Comparison of ENCODE assay signal across 34 mouse cellular contexts in genomic region chr13:70214022-70214654, GRCm38 (mm10).
DNase-seq lines count a peak whose midpoint lies in the region; ATAC-seq lines count a peak whose summit lies in the region.
"Had no signal": no experiment of that assay in that cellular context is flagged by ENCODE, and none has a peak within 500 bp of the region (broad histone marks: within the 10 kb centered on the region; RNA-seq: fewer than 3 reads in every experiment).

No protein-coding gene starts in this region.

- no peak overlapping the region for H3K9ac ChIP-seq in intestine, embryonic 15.5 days
- H3K9ac ChIP-seq in limb, embryonic 12.5 days (replicated peaks): no peak overlapping the region
- H3K9ac ChIP-seq in hindbrain, embryonic 14.5 days: no peak overlapping the region
- H3K9ac ChIP-seq: embryonic facial prominence, embryonic 13.5 days; forebrain, postnatal 0 days; heart, embryonic 15.5 days; hindbrain, embryonic 13.5 days; liver, embryonic 14.5 days; neural tube, embryonic 12.5 days had no signal

- no peak for DNase-seq in layer of hippocampus, postnatal 14 days (ENCODE audit: low spot score in 2 of 2)
- DNase-seq in frontal cortex, adult 2 months (ENCODE audit: extremely low spot score in 1 of 2, low spot score in 1 of 2): no peak
- no peak for DNase-seq in hindbrain, embryonic 14.5 days (ENCODE audit: low spot score)
- DNase-seq: adrenal gland, adult 2 months; adrenal gland, postnatal 36 days; B cell, adult 2 months; cerebellum, adult 2 months; cerebellum, postnatal 14 days; forebrain, postnatal 0 days; gastrocnemius, postnatal 14 days; heart, postnatal 36 days; kidney, postnatal 4 days; liver; lung, adult 2 months; lung, postnatal 10 days; right cerebral cortex, adult 18-20 months; thymus, adult 18-20 months; thymus, postnatal 25 days had no signal

- H3K9me3 ChIP-seq in megakaryocyte, embryonic 14.5 days: peaks cover 62% of the 10 kb centered on the region
- no peaks in the 10 kb centered on the region for H3K9me3 ChIP-seq in intestine, embryonic 15.5 days
- H3K9me3 ChIP-seq in limb, embryonic 12.5 days: no peaks in the 10 kb centered on the region
- no peaks in the 10 kb centered on the region for H3K9me3 ChIP-seq in hindbrain, embryonic 14.5 days (ENCODE audit: control insufficient read depth, low read length)
- H3K9me3 ChIP-seq: embryonic facial prominence, embryonic 13.5 days; forebrain, embryonic 10.5 days; heart, embryonic 10.5 days; heart, embryonic 15.5 days; hindbrain, embryonic 13.5 days; neural tube, embryonic 12.5 days had no signal

- 44% methylated on average over 10 of the region's 10 CpGs for WGBS in intestine, embryonic 15.5 days
- 47% methylated on average over 10 of the region's 10 CpGs for WGBS in limb, embryonic 12.5 days
- 87% methylated on average over 10 of the region's 10 CpGs for WGBS in hindbrain, embryonic 14.5 days

- H3K27me3 ChIP-seq in megakaryocyte, embryonic 14.5 days (replicated peaks): no peaks in the 10 kb centered on the region
- no peaks in the 10 kb centered on the region for H3K27me3 ChIP-seq in intestine, embryonic 15.5 days (replicated peaks)
- no peaks in the 10 kb centered on the region for H3K27me3 ChIP-seq in limb, embryonic 12.5 days
- no peaks in the 10 kb centered on the region for H3K27me3 ChIP-seq in hindbrain, embryonic 14.5 days (ENCODE audit: control insufficient read depth, insufficient read depth, low read length)
- H3K27me3 ChIP-seq: embryonic facial prominence, embryonic 13.5 days; heart, embryonic 15.5 days; hindbrain, embryonic 13.5 days; neural tube, embryonic 12.5 days had no signal

- no peak for ATAC-seq in megakaryocyte, adult 5-6 weeks (ENCODE audit: poor library complexity, severe bottlenecking)
- peak; percentile 84 for ATAC-seq in intestine, embryonic 15.5 days
- peak; percentile 60 for ATAC-seq in limb, embryonic 12.5 days (ENCODE audit: insufficient number of reproducible peaks, insufficient read depth, low FRiP score, low TSS enrichment, low read depth)
- ATAC-seq in hindbrain, embryonic 14.5 days (ENCODE audit: low FRiP score): no peak
- ATAC-seq: forebrain, postnatal 0 days; inflammation-experienced regulatory T-cells, adult 6 months had no signal

- H3K36me3 ChIP-seq in megakaryocyte, embryonic 14.5 days (replicated peaks; ENCODE audit: low read length): no peaks in the 10 kb centered on the region
- no peaks in the 10 kb centered on the region for H3K36me3 ChIP-seq in intestine, embryonic 15.5 days
- no peaks in the 10 kb centered on the region for H3K36me3 ChIP-seq in limb, embryonic 12.5 days
- H3K36me3 ChIP-seq in hindbrain, embryonic 14.5 days (replicated peaks; ENCODE audit: control insufficient read depth, insufficient read depth): no peaks in the 10 kb centered on the region
- H3K36me3 ChIP-seq: embryonic facial prominence, embryonic 13.5 days; forebrain, embryonic 10.5 days; heart, embryonic 10.5 days; heart, embryonic 15.5 days; hindbrain, embryonic 13.5 days; neural tube, embryonic 12.5 days had no signal

- H3K27ac ChIP-seq in intestine, embryonic 15.5 days: no peak overlapping the region
- H3K27ac ChIP-seq in limb, embryonic 12.5 days: 0 out of 2 replicates have a peak overlapping the region, but pooled peaks have one; percentile 53
- no peak overlapping the region for H3K27ac ChIP-seq in hindbrain, embryonic 14.5 days
- H3K27ac ChIP-seq: embryonic facial prominence, embryonic 13.5 days; forebrain, embryonic 10.5 days; heart, embryonic 10.5 days; heart, embryonic 15.5 days; hindbrain, embryonic 13.5 days; kidney, postnatal 0 days; liver, embryonic 14.5 days; neural tube, embryonic 12.5 days; stomach, postnatal 0 days had no signal

- H3K4me1 ChIP-seq in megakaryocyte, embryonic 14.5 days: no peaks in the 10 kb centered on the region
- no peaks in the 10 kb centered on the region for H3K4me1 ChIP-seq in intestine, embryonic 15.5 days (replicated peaks)
- no peaks in the 10 kb centered on the region for H3K4me1 ChIP-seq in limb, embryonic 12.5 days (replicated peaks)
- peaks cover 15% of the 10 kb centered on the region for H3K4me1 ChIP-seq in hindbrain, embryonic 14.5 days (replicated peaks; ENCODE audit: control insufficient read depth, insufficient read depth, low read length)
- H3K4me1 ChIP-seq: embryonic facial prominence, embryonic 13.5 days; heart, embryonic 10.5 days; heart, embryonic 15.5 days had no signal

- no peak overlapping the region for H3K4me2 ChIP-seq in intestine, embryonic 15.5 days (replicated peaks)
- no peak overlapping the region for H3K4me2 ChIP-seq in limb, embryonic 12.5 days
- H3K4me2 ChIP-seq in hindbrain, embryonic 14.5 days (replicated peaks): no peak overlapping the region
- H3K4me2 ChIP-seq: embryonic facial prominence, embryonic 13.5 days; heart, embryonic 15.5 days; hindbrain, embryonic 13.5 days; midbrain, embryonic 11.5 days; neural tube, embryonic 12.5 days had no signal

- H3K4me3 ChIP-seq in megakaryocyte, embryonic 14.5 days (replicated peaks): peak overlapping the region; percentile 31
- H3K4me3 ChIP-seq in intestine, embryonic 15.5 days (replicated peaks): no peak overlapping the region
- H3K4me3 ChIP-seq in limb, embryonic 12.5 days (replicated peaks): no peak overlapping the region
- no peak overlapping the region for H3K4me3 ChIP-seq in hindbrain, embryonic 14.5 days (replicated peaks; ENCODE audit: low read length)
- H3K4me3 ChIP-seq: embryonic facial prominence, embryonic 13.5 days; forebrain, embryonic 10.5 days; heart, embryonic 10.5 days; heart, embryonic 15.5 days; hindbrain, embryonic 13.5 days; myocyte; neural tube, embryonic 12.5 days had no signal

Comparison
In these comparisons a context has a peak if more than half of its experiments do, and no peak if none do; other contexts are left out.
1. ATAC-seq: peak in intestine, embryonic 15.5 days (single experiment) and limb, embryonic 12.5 days (single experiment); none in megakaryocyte, adult 5-6 weeks (single experiment) and hindbrain, embryonic 14.5 days (single experiment).